Mouse (Mus musculus) limb, embryonic 12.5 days (tissue): ENCODE results near the gene Pnma5. TPM values are rescaled to one million over a fixed set of nuclear protein-coding genes. Genes with fewer than 3 reads are reported as not detected.

ENCODE experiments used
- ATAC-seq: fragments of 200-750 bp; cut with Nextera tagmentation; 2 replicates; pipeline ENCODE4 v1.8.0; 2017; ENCODE audit warnings: low read depth, moderate TSS enrichment; ENCODE audit not compliant: insufficient number of reproducible peaks, insufficient read depth, low FRiP score, low TSS enrichment
- H3K27ac ChIP-seq: fragments of 300-500 bp; sonication (generic); 2 replicates; pipeline ENCODE4 v1.5.1; 2016; ENCODE audit warnings: mild to moderate bottlenecking, moderate library complexity
- H3K27me3 ChIP-seq: fragments of 300-500 bp; sonication (generic); 2 replicates; pipeline ENCODE4 v1.6.1; 2016; ENCODE audit warnings: mild to moderate bottlenecking, moderate library complexity
- H3K36me3 ChIP-seq: fragments of 300-500 bp; sonication (generic); 2 replicates; pipeline ENCODE4 v1.6.1; 2016; ENCODE audit warnings: mild to moderate bottlenecking, moderate library complexity
- H3K4me1 ChIP-seq: fragments of 300-500 bp; sonication (generic); replicated peaks from 2 replicates; pipeline ENCODE4 v1.6.1; 2016
- H3K4me2 ChIP-seq: fragments of 300-500 bp; sonication (generic); 2 replicates; pipeline ENCODE4 v1.6.1; 2016; ENCODE audit warnings: mild to moderate bottlenecking, moderate library complexity
- H3K4me3 ChIP-seq: fragments of 300-500 bp; sonication (generic); replicated peaks from 2 replicates; pipeline ENCODE4 v1.5.1; 2016; ENCODE audit warnings: mild to moderate bottlenecking
- H3K9ac ChIP-seq: fragments of 300-500 bp; sonication (generic); replicated peaks from 2 replicates; pipeline ENCODE4 v1.6.1; 2016; ENCODE audit warnings: mild to moderate bottlenecking, moderate library complexity
- H3K9me3 ChIP-seq: fragments of 300-500 bp; sonication (generic); 2 replicates; pipeline ENCODE4 v1.6.1; 2016; ENCODE audit warnings: mild to moderate bottlenecking, moderate library complexity
- WGBS: fragments of 180-500 bp; shearing (Covaris S2); methylation state at CpG from one replicate; pipeline ENCODE4 v1.1.7; 2016; 5-methylcytosine and 5-hydroxymethylcytosine counted together
- polyA plus RNA-seq: library from polyadenylated mRNA; unstranded; fragments of >200 nt; fragmentation: Nextera tagmentation; extraction: Ambion mirVana; gene quantifications from 2 replicates; pipeline ENCODE4 v1.2.1, GENCODE M21; 2016

The Pnma5 gene
- polyA plus RNA-seq, 1 experiment from 2014 or later: 0.09 TPM

- 61% methylated on average over 4 of the region's 4 CpGs for WGBS
- H3K27me3 ChIP-seq: peaks cover 18% of the 10 kb centered on the region
- H3K9ac ChIP-seq: no peak overlapping the region
- H3K27ac ChIP-seq: no peak overlapping the region
- H3K4me3 ChIP-seq: no peak overlapping the region
- no peak overlapping the region for H3K4me2 ChIP-seq
- ATAC-seq: no peak
- H3K36me3 ChIP-seq: no peaks in the 10 kb centered on the region
- no peaks in the 10 kb centered on the region for H3K9me3 ChIP-seq
- H3K4me1 ChIP-seq: no peaks in the 10 kb centered on the region
These were observed 24.1 kb downstream of the Pnma5 start for GRCm38 (mm10) chrX:73012846-73013245.

GRCm38 (mm10) chrX:73007597-73008479, 29.1 kb downstream of the Pnma5 start:
- no peak overlapping the region for H3K27ac ChIP-seq
- peak overlapping the region; percentile 51 for H3K4me2 ChIP-seq
- no peaks in the 10 kb centered on the region for H3K4me1 ChIP-seq
- 20% methylated on average over 24 of the region's 27 CpGs for WGBS
- no peaks in the 10 kb centered on the region for H3K36me3 ChIP-seq
- peak overlapping the region; percentile 31 for H3K4me3 ChIP-seq
- H3K27me3 ChIP-seq: peaks cover 9% of the 10 kb centered on the region
- no peaks in the 10 kb centered on the region for H3K9me3 ChIP-seq
- H3K9ac ChIP-seq: no peak overlapping the region
- peak; percentile 98 for ATAC-seq

GRCm38 (mm10) chrX:73005678-73006077, 31.2 kb downstream of the Pnma5 start:
- Histone ChIP-seq H3K36me3 (no peaks in the 10 kb centered on the region), H3K27ac (no peak overlapping the region), H3K27me3 (peaks cover 9% of the 10 kb centered on the region), H3K9ac (no peak overlapping the region), H3K4me1 (no peaks in the 10 kb centered on the region), H3K9me3 (no peaks in the 10 kb centered on the region), H3K4me2 (no peak overlapping the region), H3K4me3 (no peak overlapping the region)
- ATAC-seq: no peak
- 69% methylated on average over 4 of the region's 4 CpGs for WGBS

GRCm38 (mm10) chrX:73003110-73003509, 33.8 kb downstream of the Pnma5 start:
- no peaks in the 10 kb centered on the region for H3K36me3 ChIP-seq
- ATAC-seq: no peak
- peaks cover 10% of the 10 kb centered on the region for H3K27me3 ChIP-seq
- H3K4me3 ChIP-seq: no peak overlapping the region
- H3K27ac ChIP-seq: no peak overlapping the region
- no peak overlapping the region for H3K9ac ChIP-seq
- H3K9me3 ChIP-seq: no peaks in the 10 kb centered on the region
- H3K4me2 ChIP-seq: no peak overlapping the region
- H3K4me1 ChIP-seq: no peaks in the 10 kb centered on the region
- WGBS: 77% methylated on average over 5 of the region's 5 CpGs

- ATAC-seq: no peak
- Histone ChIP-seq H3K4me1 (no peaks in the 10 kb centered on the region), H3K9me3 (no peaks in the 10 kb centered on the region), H3K27me3 (peaks cover 9% of the 10 kb centered on the region), H3K4me2 (no peak overlapping the region), H3K36me3 (no peaks in the 10 kb centered on the region), H3K27ac (no peak overlapping the region), H3K4me3 (no peak overlapping the region), H3K9ac (no peak overlapping the region)
- WGBS: 72% methylated on average over 3 of the region's 3 CpGs
These were observed 41.4 kb downstream of the Pnma5 start for GRCm38 (mm10) chrX:72995542-72995941.

- H3K4me3 ChIP-seq: no peak overlapping the region
- H3K4me2 ChIP-seq: no peak overlapping the region
- no peak overlapping the region for H3K27ac ChIP-seq
- no peak overlapping the region for H3K9ac ChIP-seq
- H3K4me1 ChIP-seq: no peaks in the 10 kb centered on the region
- H3K36me3 ChIP-seq: no peaks in the 10 kb centered on the region
- H3K27me3 ChIP-seq: peaks cover 19% of the 10 kb centered on the region
- no peak for ATAC-seq
- H3K9me3 ChIP-seq: no peaks in the 10 kb centered on the region
- WGBS: 55% methylated on average over 5 of the region's 5 CpGs
These were observed 44.5 kb downstream of the Pnma5 start for GRCm38 (mm10) chrX:72992291-72992919.

GRCm38 (mm10) chrX:72990581-72990980, 46.3 kb downstream of the Pnma5 start:
- no peak overlapping the region for H3K9ac ChIP-seq
- H3K4me2 ChIP-seq: no peak overlapping the region
- peaks cover 34% of the 10 kb centered on the region for H3K27me3 ChIP-seq
- ATAC-seq: no peak
- no peaks in the 10 kb centered on the region for H3K9me3 ChIP-seq
- H3K27ac ChIP-seq: no peak overlapping the region
- no peak overlapping the region for H3K4me3 ChIP-seq
- no peaks in the 10 kb centered on the region for H3K4me1 ChIP-seq
- no peaks in the 10 kb centered on the region for H3K36me3 ChIP-seq
- 81% methylated on average over 3 of the region's 3 CpGs for WGBS

- H3K4me1 ChIP-seq: no peaks in the 10 kb centered on the region
- 94% methylated on average over 3 of the region's 3 CpGs for WGBS
- peaks cover 45% of the 10 kb centered on the region for H3K27me3 ChIP-seq
- no peak overlapping the region for H3K9ac ChIP-seq
- no peak overlapping the region for H3K4me3 ChIP-seq
- no peak overlapping the region for H3K27ac ChIP-seq
- no peaks in the 10 kb centered on the region for H3K9me3 ChIP-seq
- ATAC-seq: no peak
- H3K36me3 ChIP-seq: no peaks in the 10 kb centered on the region
- H3K4me2 ChIP-seq: no peak overlapping the region
These were observed 48.5 kb downstream of the Pnma5 start for GRCm38 (mm10) chrX:72988431-72988830.

- Histone ChIP-seq H3K4me2 (peak overlapping the region; percentile 65), H3K9ac (peak overlapping the region; percentile 51), H3K9me3 (no peaks in the 10 kb centered on the region), H3K36me3 (no peaks in the 10 kb centered on the region), H3K4me1 (no peaks in the 10 kb centered on the region), H3K4me3 (peak overlapping the region; percentile 44), H3K27me3 (peaks cover 54% of the 10 kb centered on the region), H3K27ac (no peak overlapping the region)
- no peak; the same call in 1 of the 2 replicates for ATAC-seq
- 33% methylated on average over 14 of the region's 14 CpGs for WGBS
These were observed 49.4 kb downstream of the Pnma5 start for GRCm38 (mm10) chrX:72987520-72987905.

- Histone ChIP-seq H3K9ac (peak within 1 kb of the TSS; percentile 51), H3K4me3 (peak within 1 kb of the TSS; percentile 44), H3K27ac (no peak within 1 kb of the TSS), H3K4me2 (peak within 1 kb of the TSS; percentile 65), H3K9me3 (no peaks in the 10 kb centered on the region), H3K36me3 (no peaks in the 10 kb centered on the region), H3K4me1 (no peaks in the 10 kb centered on the region), H3K27me3 (peaks cover 57% of the 10 kb centered on the region)
- ATAC-seq: peak; percentile 80
- WGBS: 18% methylated on average over 35 of the region's 45 CpGs
These were observed 49.9 kb downstream of the Pnma5 start, which contains the start of gene Zfp185 for GRCm38 (mm10) chrX:72986841-72987519. Gene Zfp185, plus strand, starts transcription at chrX:72987339.

- Histone ChIP-seq H3K4me2 (no peak overlapping the region), H3K27me3 (peaks cover 57% of the 10 kb centered on the region), H3K36me3 (no peaks in the 10 kb centered on the region), H3K9ac (no peak overlapping the region), H3K4me3 (no peak overlapping the region), H3K27ac (no peak overlapping the region), H3K4me1 (no peaks in the 10 kb centered on the region), H3K9me3 (no peaks in the 10 kb centered on the region)
- WGBS: 80% methylated on average over 2 of the region's 2 CpGs
- ATAC-seq: no peak
These were observed 51.3 kb downstream of the Pnma5 start for GRCm38 (mm10) chrX:72985607-72986006.
